Mouse (Mus musculus) frontal cortex, postnatal 25 days (tissue): ENCODE measurements around the gene Angptl1.

ENCODE experiments used
- DNase-seq, 2 experiments: peaks; one replicate each; pipeline ENCODE4 v3.0.0; 2022; ENCODE audit warnings: low spot score in 2 of 2

Angptl1 gene

GRCm38 (mm10) chr1:156838177-156838576 lies at the start of gene Angptl1:
TSS of gene Angptl1 (plus strand) at chr1:156838562.
- no peak for DNase-seq

GRCm38 (mm10) chr1:156789844-156790490 lies 48.4 kb upstream of the Angptl1 start:
- no peak for DNase-seq

GRCm38 (mm10) chr1:156796251-156796650 lies 42.1 kb upstream of the Angptl1 start:
- no peak for DNase-seq

GRCm38 (mm10) chr1:156801276-156801675 lies 37.1 kb upstream of the Angptl1 start:
- no peak for DNase-seq

- DNase-seq = no peak
Measured at GRCm38 (mm10) chr1:156808332-156808731, 30.0 kb upstream of the Angptl1 start.

GRCm38 (mm10) chr1:156811928-156812327 lies 26.4 kb upstream of the Angptl1 start:
- no peak for DNase-seq

- no peak for DNase-seq
Measured at GRCm38 (mm10) chr1:156812716-156813115, 25.6 kb upstream of the Angptl1 start.

GRCm38 (mm10) chr1:156813485-156813884 lies 24.9 kb upstream of the Angptl1 start:
- DNase-seq = no peak

GRCm38 (mm10) chr1:156819236-156819635 lies 19.1 kb upstream of the Angptl1 start:
- no peak for DNase-seq

- DNase-seq = no peak
Measured at GRCm38 (mm10) chr1:156838695-156839094, 333 bp downstream of the Angptl1 start.

GRCm38 (mm10) chr1:156841625-156842339 lies 3.4 kb downstream of the Angptl1 start:
- no peak for DNase-seq

GRCm38 (mm10) chr1:156847098-156847497 lies 8.7 kb downstream of the Angptl1 start:
- DNase-seq = no peak

GRCm38 (mm10) chr1:156852409-156852808 lies 14.0 kb downstream of the Angptl1 start:
- no peak for DNase-seq

GRCm38 (mm10) chr1:156852872-156853271 lies 14.5 kb downstream of the Angptl1 start:
- no peak for DNase-seq

GRCm38 (mm10) chr1:156854558-156854957 lies 16.2 kb downstream of the Angptl1 start:
- DNase-seq = no peak

- no peak for DNase-seq
Measured at GRCm38 (mm10) chr1:156856666-156857065, 18.3 kb downstream of the Angptl1 start.

- DNase-seq = no peak
Measured at GRCm38 (mm10) chr1:156859156-156859555, 20.8 kb downstream of the Angptl1 start.

- no peak for DNase-seq
Measured at GRCm38 (mm10) chr1:156859711-156860250, 21.4 kb downstream of the Angptl1 start.

- no peak for DNase-seq
Measured at GRCm38 (mm10) chr1:156860266-156860665, 21.9 kb downstream of the Angptl1 start.

- no peak for DNase-seq
Measured at GRCm38 (mm10) chr1:156861475-156862043, 23.2 kb downstream of the Angptl1 start.

GRCm38 (mm10) chr1:156863726-156864125 lies 25.4 kb downstream of the Angptl1 start:
- no peak for DNase-seq

GRCm38 (mm10) chr1:156864240-156864639 lies 25.9 kb downstream of the Angptl1 start:
- DNase-seq = no peak

- DNase-seq = no peak
Measured at GRCm38 (mm10) chr1:156870028-156870427, 31.7 kb downstream of the Angptl1 start.
